Mouse (Mus musculus): ENCODE measurements at regions not wholly inside any gene's neighbourhood (a gene's known extent, or its start where the extent isn't known, plus 50 kb on each side); places are given as distances from the start of the nearest gene placed in this dataset.

GRCm38 (mm10) chr7:53854077-53854476 lies 981.2 kb upstream of the Luzp2 start:
- DNase-seq (ENCODE audit: low read depth, low spot score) = no peak

DNA sequence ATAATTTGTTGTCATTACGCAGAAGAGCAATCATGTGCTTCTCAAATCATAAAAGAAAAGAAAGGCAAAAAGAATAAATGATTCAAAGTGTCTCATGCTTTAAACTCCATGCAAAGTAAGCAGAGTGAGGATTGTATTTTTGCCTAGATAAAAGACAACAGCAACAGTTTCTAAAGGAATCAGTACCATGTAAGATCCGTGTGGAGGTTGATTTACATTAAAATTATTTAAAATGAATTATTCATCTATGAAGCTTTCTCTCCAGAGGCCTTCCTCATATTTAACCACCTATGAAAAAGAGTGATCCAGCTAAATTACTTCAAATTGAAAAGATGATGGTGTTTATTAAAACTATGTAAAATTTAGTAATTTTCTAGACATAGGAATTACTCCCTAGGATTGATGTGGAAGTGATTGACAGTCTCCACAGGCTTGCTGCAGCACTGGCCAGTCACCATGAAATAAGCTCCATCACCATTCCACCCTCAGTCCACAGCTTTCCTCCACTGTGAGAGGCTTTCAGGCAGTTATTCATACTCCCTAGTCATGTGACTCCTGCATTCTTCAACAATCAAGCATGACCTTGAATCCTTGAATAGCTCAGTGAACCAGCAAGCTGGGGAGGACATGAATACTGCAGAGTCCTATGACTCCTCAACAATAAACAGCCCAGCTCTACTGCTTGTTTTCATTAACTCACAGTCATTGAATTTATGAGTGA lies 962.7 kb upstream of the Luzp2 start:
- no peak for DNase-seq (ENCODE audit: low read depth, low spot score)

DNA sequence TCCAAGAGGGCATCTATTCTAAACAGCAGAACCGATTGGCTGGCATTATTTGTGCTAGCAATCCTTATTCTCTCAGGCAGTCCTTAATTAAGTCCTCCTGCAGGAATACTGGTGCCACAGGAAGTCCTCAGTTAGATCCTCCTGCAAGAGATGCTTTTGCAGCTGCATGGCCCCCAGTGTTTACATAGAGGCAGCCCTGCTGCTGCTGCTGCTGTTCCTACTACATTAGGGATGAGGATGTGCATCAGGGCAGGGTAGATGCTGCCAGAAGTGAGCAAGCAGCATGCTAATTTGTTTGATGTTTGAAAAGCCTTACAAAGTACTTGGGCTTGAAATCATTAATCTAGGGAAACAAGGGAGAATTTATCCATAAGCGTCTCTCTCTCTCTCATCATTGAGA lies 922.3 kb upstream of the Luzp2 start:
- no peak for DNase-seq (ENCODE audit: low read depth, low spot score)

DNA sequence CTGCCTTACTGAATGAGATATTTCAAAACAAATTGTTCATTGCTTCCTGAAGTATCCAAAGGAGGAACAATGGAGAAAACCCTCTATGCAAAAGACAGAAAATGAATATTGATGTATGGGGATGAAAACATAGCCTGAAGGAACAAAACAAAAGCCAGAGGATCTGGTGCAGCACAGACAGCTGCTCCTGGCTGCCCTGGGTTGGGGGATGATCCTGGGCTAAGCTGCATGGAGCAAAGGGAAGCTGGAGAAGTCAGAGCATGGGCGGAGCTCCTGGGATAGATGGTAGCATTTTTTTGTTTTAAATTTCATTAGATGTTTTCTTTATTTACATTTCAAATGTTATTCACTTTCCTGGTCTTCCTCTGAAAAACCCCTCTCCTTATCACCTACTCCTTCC lies 879.6 kb upstream of the Luzp2 start:
- DNase-seq (ENCODE audit: low read depth, low spot score) = no peak

GRCm38 (mm10) chr7:53975480-53975879 lies 859.8 kb upstream of the Luzp2 start:
- DNase-seq (ENCODE audit: low read depth, low spot score) = no peak

DNA sequence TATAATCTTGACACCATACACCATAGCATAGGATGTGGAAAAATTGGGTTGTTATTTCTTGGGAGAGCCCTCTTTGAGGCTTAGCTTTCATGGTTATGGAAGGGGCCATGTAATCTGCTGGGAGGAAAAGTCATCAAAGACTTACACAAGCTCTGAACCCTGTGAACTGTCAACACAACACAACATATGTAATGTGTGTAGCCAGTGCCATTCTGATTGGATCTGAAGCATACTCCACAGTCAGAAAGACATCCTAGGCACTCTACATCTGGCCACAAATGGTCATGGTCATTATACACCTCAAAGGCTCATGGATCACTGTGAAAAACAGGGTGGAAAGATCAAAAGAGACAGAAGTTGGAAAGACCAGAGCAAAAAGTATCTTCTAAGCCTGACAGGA lies 839.3 kb upstream of the Luzp2 start:
- DNase-seq (ENCODE audit: low read depth, low spot score) = no peak

GRCm38 (mm10) chr7:54008684-54009083 lies 826.6 kb upstream of the Luzp2 start:
- DNase-seq (ENCODE audit: low read depth, low spot score) = peak; percentile 14

Data from A20 (cell line).